Mouse (Mus musculus) CD4-positive helper T cell, adult 2 months (primary cell): ENCODE data around the gene Eef2kmt.
A peak's percentile ranks its signal among the peaks of the same experiment; 100 is the strongest.

ENCODE experiments used
- DNase-seq: peaks from one replicate; pipeline ENCODE4 v3.0.0-alpha.2; 2012; ENCODE audit warnings: low read depth, missing footprints, low spot score

Eef2kmt gene

DNA sequence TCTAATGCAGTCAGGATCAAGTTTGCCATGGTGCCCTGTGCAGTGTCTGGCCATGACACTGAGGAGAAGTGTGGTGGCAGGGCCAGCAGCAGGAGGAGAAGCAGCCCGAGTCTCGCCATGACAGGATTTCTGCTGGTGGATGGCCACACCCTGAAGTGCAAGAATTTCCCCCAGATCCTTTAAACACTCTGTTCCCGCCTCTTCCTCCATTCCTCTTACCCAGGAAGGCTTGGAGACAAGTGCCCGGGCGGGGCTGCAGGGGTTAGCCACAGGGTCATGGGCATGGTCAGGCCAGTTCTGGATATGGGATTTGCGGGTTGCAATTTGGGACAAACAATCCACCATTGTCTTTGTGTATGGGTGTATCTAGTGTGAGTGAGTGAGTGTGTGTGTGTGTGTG lies 33.6 kb downstream of the Eef2kmt start, which contains the start of gene AU021092:
TSS of gene AU021092 (minus strand) at position 160 of the 400 bp plus-strand sequence.
- no peak for DNase-seq

DNA sequence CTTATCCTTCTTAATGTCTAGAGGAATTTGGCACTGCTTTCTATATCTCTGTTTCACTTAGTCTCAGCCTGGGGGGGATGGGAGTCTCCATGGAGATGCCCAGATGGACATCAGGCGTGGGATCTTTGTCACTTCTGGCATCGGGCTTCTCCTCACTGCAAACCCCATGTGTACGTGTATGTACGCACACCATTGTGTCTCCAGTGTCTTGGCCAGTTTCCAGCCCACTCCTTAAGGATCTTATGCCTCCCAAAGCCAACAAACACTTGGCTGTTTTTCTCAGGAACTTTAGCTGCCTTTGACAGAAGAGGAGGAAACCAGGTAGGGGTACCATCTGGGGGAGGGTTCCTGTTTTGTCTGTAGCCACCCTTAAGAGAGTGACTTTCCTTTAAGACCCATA lies 34.4 kb downstream of the Eef2kmt start:
- no peak for DNase-seq

DNA sequence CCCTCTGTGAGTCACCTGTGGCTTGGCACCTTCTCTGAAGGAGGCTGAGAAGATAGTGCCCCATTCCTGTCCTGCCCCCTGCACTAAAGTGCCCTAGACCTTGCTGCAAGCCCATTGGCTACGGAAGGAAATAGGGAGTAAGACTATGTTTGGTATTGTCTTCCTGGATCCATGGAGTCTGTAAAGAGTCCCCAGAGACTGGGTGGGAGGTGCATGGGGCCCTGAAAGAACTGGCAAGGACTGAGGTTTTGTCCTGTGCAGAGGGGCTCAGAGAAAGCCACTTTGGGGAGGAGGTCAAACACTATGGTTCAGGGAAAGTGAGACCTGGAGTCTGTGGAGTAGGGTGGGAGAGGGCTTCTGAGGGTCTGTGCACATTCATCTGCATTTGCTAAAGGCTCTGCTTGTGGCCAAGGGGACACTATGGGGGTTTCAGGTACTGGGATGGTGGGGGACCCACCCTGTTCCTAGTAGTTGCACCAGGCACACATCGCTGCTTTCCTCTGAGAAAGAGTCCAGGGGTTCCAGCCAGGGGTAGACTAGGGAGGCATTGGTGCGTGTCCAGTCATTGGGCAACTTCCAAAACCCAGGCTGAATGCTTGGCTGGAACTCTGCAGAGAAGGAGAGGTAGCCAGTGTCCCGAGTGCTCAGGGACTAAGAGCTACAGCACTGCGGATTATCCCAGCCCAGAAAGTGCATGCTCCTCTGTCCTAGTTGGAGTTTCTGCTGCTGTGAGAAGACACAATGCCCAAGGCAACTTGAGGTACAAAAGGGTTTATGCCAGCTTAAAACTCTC lies 38.2 kb downstream of the Eef2kmt start:
- no peak for DNase-seq

- DNase-seq, result no peak
Measured at GRCm38 (mm10) chr16:5216686-5217085, 39.1 kb downstream of the Eef2kmt start.

- DNase-seq, result no peak
Measured at GRCm38 (mm10) chr16:5214126-5214525, 41.7 kb downstream of the Eef2kmt start.

DNA sequence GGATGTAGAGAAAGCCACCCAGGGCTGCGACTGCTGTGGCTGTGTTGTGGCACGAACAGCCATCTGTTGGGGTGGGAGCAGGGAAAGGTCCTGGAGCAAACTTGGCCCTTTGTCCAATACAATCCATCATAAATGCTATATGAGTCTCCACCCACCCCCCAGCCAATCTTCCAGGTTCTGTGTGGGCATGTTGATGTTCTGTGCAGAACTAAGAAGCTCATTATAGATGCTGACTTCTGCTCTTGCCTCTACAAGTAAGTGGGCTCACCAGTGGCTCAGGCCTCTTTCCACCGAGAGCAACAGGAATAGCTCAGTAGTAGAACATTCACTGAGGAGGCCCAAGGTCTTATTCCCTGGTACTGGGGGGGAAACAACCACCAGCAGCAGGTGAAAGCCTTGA lies 43.6 kb downstream of the Eef2kmt start:
- DNase-seq, result no peak

- no peak for DNase-seq
Measured at GRCm38 (mm10) chr16:5210365-5210764, 45.4 kb downstream of the Eef2kmt start.

- DNase-seq, result no peak
Measured at GRCm38 (mm10) chr16:5206051-5206450, 49.7 kb downstream of the Eef2kmt start.

GRCm38 (mm10) chr16:5205431-5205970 lies 50.3 kb downstream of the Eef2kmt start:
- no peak for DNase-seq

DNA sequence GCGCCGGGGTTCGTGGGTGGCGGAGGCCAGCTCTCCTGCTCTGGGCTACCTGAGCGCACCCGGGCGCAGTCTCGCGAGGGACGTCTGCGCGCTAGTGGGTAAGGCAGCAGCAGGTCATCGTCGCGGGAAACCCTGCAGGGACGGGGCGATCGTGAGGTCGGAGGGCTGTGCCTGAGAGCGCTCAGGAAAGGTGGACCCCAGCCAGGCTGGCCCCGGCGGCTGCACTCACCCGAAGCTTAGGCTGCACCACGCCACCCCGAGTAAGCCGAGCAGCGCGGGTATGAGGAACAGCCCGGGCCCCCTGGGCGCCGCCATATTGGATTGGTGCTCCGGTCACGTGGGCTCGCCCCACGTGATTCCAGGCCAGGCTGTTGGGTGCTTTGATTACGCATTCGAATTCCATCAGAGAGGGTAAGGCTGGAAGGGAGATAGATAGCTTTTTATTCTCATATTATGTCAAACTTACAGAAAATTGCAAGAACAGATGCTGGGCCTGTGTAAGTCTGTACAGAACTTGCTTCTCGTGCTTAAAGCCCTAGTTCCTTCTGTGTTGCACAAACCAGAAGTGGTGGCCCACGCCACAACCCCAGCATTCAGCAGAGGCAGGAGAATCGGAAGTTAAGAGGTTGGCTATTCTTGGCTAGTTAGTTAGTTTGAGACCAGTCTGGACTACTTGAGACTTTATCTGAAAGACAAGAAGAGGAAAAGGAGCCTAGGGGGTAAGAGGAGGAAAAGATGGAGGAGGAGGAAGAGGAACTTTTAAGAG lies 51.9 kb downstream of the Eef2kmt start, which contains the start of gene Nagpa:
TSS of gene Nagpa (minus strand) at position 345 of the 766 bp plus-strand sequence.
- peak; percentile 91 for DNase-seq

GRCm38 (mm10) chr16:5203200-5203599 lies 52.6 kb downstream of the Eef2kmt start:
- DNase-seq, result peak; percentile 52

DNA sequence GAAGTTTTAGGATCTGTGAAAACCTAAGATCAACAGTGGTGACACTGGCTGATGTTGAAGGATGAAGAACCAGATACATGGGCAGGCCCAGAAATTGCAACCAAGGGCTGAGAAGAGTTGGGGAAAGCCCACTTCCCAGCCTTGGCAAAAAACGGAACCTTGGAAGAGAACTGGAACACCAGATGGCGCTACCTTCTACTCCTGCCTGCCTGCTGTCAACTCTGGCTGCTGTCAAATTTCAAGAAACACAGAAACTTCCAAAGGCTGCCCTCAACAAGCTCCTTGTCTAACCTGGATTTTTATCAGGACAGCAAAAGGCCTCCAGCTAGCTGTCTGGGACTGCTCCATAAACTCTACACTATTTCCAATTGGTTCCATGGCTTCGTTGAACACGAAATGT lies 53.1 kb downstream of the Eef2kmt start:
- peak; percentile 50 for DNase-seq

- DNase-seq, result peak; percentile 34
Measured at GRCm38 (mm10) chr16:5195080-5195479, 60.7 kb downstream of the Eef2kmt start.
